Mouse (Mus musculus): ENCODE measurements at regions not wholly inside any gene's neighbourhood (a gene's known extent, or its start where the extent isn't known, plus 50 kb on each side); places are given as distances from the start of the nearest gene placed in this dataset.

- 88% methylated on average over 7 of the region's 7 CpGs for WGBS
These were observed 329.4 kb downstream of the Gm11361 start for GRCm38 (mm10) chr13:28586693-28587092.

DNA sequence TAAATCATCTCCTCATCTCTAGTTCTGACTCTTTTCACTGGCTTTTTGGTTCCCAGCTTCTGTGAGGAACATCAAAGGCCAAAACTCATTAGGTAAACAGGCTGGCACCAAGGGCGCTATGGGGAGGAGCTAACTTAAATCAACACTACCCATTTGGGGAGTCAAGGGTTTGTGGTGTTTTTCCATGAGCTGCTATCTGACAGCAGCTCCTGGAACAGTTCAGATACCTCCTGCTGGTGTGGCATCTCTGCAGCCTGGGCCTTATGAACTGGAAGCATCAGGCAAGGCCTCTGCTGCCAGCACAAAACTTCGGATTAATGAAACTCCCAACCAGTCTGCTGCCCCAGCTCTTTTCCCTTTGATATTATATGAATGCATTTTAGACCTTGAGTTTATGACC lies 328.8 kb downstream of the Gm11361 start:
- no peak for TF ChIP-seq CTCF (IDR thresholded peaks at IDR 0.05; ENCODE audit: insufficient read depth, low read depth, low read length)
- TF ChIP-seq POLR2A (IDR thresholded peaks at IDR 0.05; ENCODE audit: insufficient read depth, low read depth, low read length), result no peak
- H3K4me1 ChIP-seq (ENCODE audit: control insufficient read depth, insufficient read depth, low read length), result no peaks in the 10 kb centered on the region
- H3K4me3 ChIP-seq (ENCODE audit: insufficient read depth, low read depth, low read length), result no peak overlapping the region
- 82% methylated on average over 2 of the region's 2 CpGs for WGBS
- H3K27ac ChIP-seq (ENCODE audit: insufficient read depth, low read depth, low read length), result no peak overlapping the region

More at GRCm38 (mm10) chr13:28586693-28587092, 329.4 kb downstream of the Gm11361 start:
- Histone ChIP-seq H3K4me1 (ENCODE audit: control insufficient read depth, insufficient read depth, low read length) (no peaks in the 10 kb centered on the region), H3K27ac (ENCODE audit: insufficient read depth, low read depth, low read length) (no peak overlapping the region), H3K4me3 (ENCODE audit: insufficient read depth, low read depth, low read length) (no peak overlapping the region)
- TF ChIP-seq POLR2A (IDR thresholded peaks at IDR 0.05; ENCODE audit: insufficient read depth, low read depth, low read length) (no peak), CTCF (IDR thresholded peaks at IDR 0.05; ENCODE audit: insufficient read depth, low read depth, low read length) (no peak)

GRCm38 (mm10) chr13:28583617-28584016 lies 326.3 kb downstream of the Gm11361 start:
- WGBS, result 94% methylated on average over 5 of the region's 5 CpGs
- TF ChIP-seq POLR2A (IDR thresholded peaks at IDR 0.05; ENCODE audit: insufficient read depth, low read depth, low read length) (no peak), CTCF (IDR thresholded peaks at IDR 0.05; ENCODE audit: insufficient read depth, low read depth, low read length) (no peak)
- Histone ChIP-seq H3K4me1 (ENCODE audit: control insufficient read depth, insufficient read depth, low read length) (no peaks in the 10 kb centered on the region), H3K27ac (ENCODE audit: insufficient read depth, low read depth, low read length) (no peak overlapping the region), H3K4me3 (ENCODE audit: insufficient read depth, low read depth, low read length) (no peak overlapping the region)

GRCm38 (mm10) chr13:28575202-28575851 lies 318.0 kb downstream of the Gm11361 start:
- WGBS, result 50% methylated on average over 9 of the region's 9 CpGs
- Histone ChIP-seq H3K27ac (ENCODE audit: insufficient read depth, low read depth, low read length) (no peak overlapping the region), H3K4me3 (ENCODE audit: insufficient read depth, low read depth, low read length) (no peak overlapping the region), H3K4me1 (ENCODE audit: control insufficient read depth, insufficient read depth, low read length) (no peaks in the 10 kb centered on the region)
- TF ChIP-seq CTCF (IDR thresholded peaks at IDR 0.05; ENCODE audit: insufficient read depth, low read depth, low read length), result no peak
- TF ChIP-seq POLR2A (IDR thresholded peaks at IDR 0.05; ENCODE audit: insufficient read depth, low read depth, low read length), result no peak

- TF ChIP-seq CTCF (IDR thresholded peaks at IDR 0.05; ENCODE audit: insufficient read depth, low read depth, low read length) (no peak), POLR2A (IDR thresholded peaks at IDR 0.05; ENCODE audit: insufficient read depth, low read depth, low read length) (no peak)
- no peak overlapping the region for H3K27ac ChIP-seq (ENCODE audit: insufficient read depth, low read depth, low read length)
- no peaks in the 10 kb centered on the region for H3K4me1 ChIP-seq (ENCODE audit: control insufficient read depth, insufficient read depth, low read length)
- WGBS, result 100% methylated on average over 1 of the region's 1 CpGs
- no peak overlapping the region for H3K4me3 ChIP-seq (ENCODE audit: insufficient read depth, low read depth, low read length)
These were observed 316.0 kb downstream of the Gm11361 start for GRCm38 (mm10) chr13:28573364-28573763.

DNA sequence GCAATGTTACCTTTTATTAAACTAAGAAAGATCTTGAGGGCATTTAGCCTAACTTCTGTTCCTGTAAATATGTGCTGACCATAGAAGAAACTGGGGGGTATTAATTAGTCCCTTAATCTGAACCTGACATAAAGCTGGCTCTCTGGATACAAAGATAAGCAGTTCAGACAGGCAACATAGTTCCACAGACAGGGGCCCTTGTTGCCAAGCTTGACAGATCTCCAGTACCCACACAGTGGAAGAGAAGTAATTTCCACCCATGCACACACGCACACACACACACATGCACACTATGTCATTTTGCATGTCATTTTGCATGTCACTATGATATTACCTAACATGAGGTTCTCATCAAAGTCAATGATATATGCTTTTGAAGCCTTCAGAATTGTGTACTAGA lies 315.1 kb downstream of the Gm11361 start:
- Histone ChIP-seq H3K4me3 (ENCODE audit: insufficient read depth, low read depth, low read length) (no peak overlapping the region), H3K27ac (ENCODE audit: insufficient read depth, low read depth, low read length) (no peak overlapping the region), H3K4me1 (ENCODE audit: control insufficient read depth, insufficient read depth, low read length) (no peaks in the 10 kb centered on the region)
- TF ChIP-seq POLR2A (IDR thresholded peaks at IDR 0.05; ENCODE audit: insufficient read depth, low read depth, low read length), result no peak
- TF ChIP-seq CTCF (IDR thresholded peaks at IDR 0.05; ENCODE audit: insufficient read depth, low read depth, low read length), result no peak
- 91% methylated on average over 1 of the region's 1 CpGs for WGBS

DNA sequence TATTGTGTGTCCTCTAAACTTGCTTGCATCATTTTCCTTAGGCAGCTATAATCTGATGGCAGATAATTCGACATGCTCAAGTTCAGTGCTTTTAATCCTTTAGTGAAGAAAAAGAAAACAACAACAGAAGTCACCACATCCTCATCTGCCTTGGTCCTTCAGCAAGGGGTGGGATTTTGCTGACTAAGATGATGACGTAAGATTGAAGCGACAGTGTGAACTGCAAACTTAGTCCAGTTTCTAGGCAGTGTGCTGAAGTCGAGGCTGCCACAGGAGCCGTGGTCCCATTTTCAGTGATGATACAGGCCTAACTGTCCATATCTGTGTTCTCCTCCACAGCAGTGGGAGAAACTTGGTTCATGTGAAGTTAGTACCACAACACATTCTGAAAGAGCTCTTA lies 314.4 kb downstream of the Gm11361 start:
- no peaks in the 10 kb centered on the region for H3K4me1 ChIP-seq (ENCODE audit: control insufficient read depth, insufficient read depth, low read length)
- TF ChIP-seq CTCF (IDR thresholded peaks at IDR 0.05; ENCODE audit: insufficient read depth, low read depth, low read length), result no peak
- no peak for TF ChIP-seq POLR2A (IDR thresholded peaks at IDR 0.05; ENCODE audit: insufficient read depth, low read depth, low read length)
- H3K27ac ChIP-seq (ENCODE audit: insufficient read depth, low read depth, low read length), result no peak overlapping the region
- no peak overlapping the region for H3K4me3 ChIP-seq (ENCODE audit: insufficient read depth, low read depth, low read length)
- WGBS, result 87% methylated on average over 5 of the region's 5 CpGs

GRCm38 (mm10) chr13:28563585-28563984 lies 306.3 kb downstream of the Gm11361 start:
- Histone ChIP-seq H3K4me3 (ENCODE audit: insufficient read depth, low read depth, low read length) (no peak overlapping the region), H3K4me1 (ENCODE audit: control insufficient read depth, insufficient read depth, low read length) (no peaks in the 10 kb centered on the region), H3K27ac (ENCODE audit: insufficient read depth, low read depth, low read length) (no peak overlapping the region)
- WGBS, result 94% methylated on average over 2 of the region's 2 CpGs
- no peak for TF ChIP-seq POLR2A (IDR thresholded peaks at IDR 0.05; ENCODE audit: insufficient read depth, low read depth, low read length)
- no peak for TF ChIP-seq CTCF (IDR thresholded peaks at IDR 0.05; ENCODE audit: insufficient read depth, low read depth, low read length)

GRCm38 (mm10) chr13:28560081-28560480 lies 302.8 kb downstream of the Gm11361 start:
- 72% methylated on average over 2 of the region's 2 CpGs for WGBS
- TF ChIP-seq POLR2A (IDR thresholded peaks at IDR 0.05; ENCODE audit: insufficient read depth, low read depth, low read length) (no peak), CTCF (IDR thresholded peaks at IDR 0.05; ENCODE audit: insufficient read depth, low read depth, low read length) (no peak)
- Histone ChIP-seq H3K4me1 (ENCODE audit: control insufficient read depth, insufficient read depth, low read length) (no peaks in the 10 kb centered on the region), H3K27ac (ENCODE audit: insufficient read depth, low read depth, low read length) (no peak overlapping the region), H3K4me3 (ENCODE audit: insufficient read depth, low read depth, low read length) (no peak overlapping the region)

All from olfactory bulb, adult 2 months (tissue).